Mouse (Mus musculus) limb, embryonic 13.5 days (tissue): Measurements from ENCODE around the gene 1700016C15Rik. TPM values are rescaled to one million over a fixed set of nuclear protein-coding genes. Genes with fewer than 3 reads are reported as not detected.
A peak's percentile ranks its signal among the peaks of the same experiment; 100 is the strongest.

ENCODE experiments used
- ATAC-seq: fragments of 200-750 bp; cut with Nextera tagmentation; 2 replicates; pipeline ENCODE4 v1.8.0; 2017; ENCODE audit warnings: low read depth, moderate number of reproducible peaks, moderate TSS enrichment; ENCODE audit not compliant: low FRiP score
- H3K27ac ChIP-seq: fragments of 300-500 bp; sonication (generic); 2 replicates; pipeline ENCODE4 v1.5.1; 2015; ENCODE audit warnings: inconsistent platforms, mild to moderate bottlenecking, moderate library complexity
- H3K27me3 ChIP-seq: fragments of 300-500 bp; sonication (generic); 2 replicates; pipeline ENCODE4 v1.6.1; 2015; ENCODE audit warnings: mild to moderate bottlenecking, inconsistent platforms
- H3K36me3 ChIP-seq: fragments of 300-500 bp; sonication (generic); 2 replicates; pipeline ENCODE4 v1.6.1; 2015; ENCODE audit warnings: inconsistent platforms, mild to moderate bottlenecking, moderate library complexity
- H3K4me1 ChIP-seq: fragments of 300-500 bp; sonication (generic); 2 replicates; pipeline ENCODE4 v1.6.1; 2015; ENCODE audit warnings: inconsistent platforms
- H3K4me2 ChIP-seq: fragments of 300-500 bp; sonication (generic); replicated peaks from 2 replicates; pipeline ENCODE4 v1.6.1; 2015; ENCODE audit warnings: inconsistent platforms, mild to moderate bottlenecking, moderate library complexity
- H3K4me3 ChIP-seq: fragments of 300-500 bp; sonication (generic); 2 replicates; pipeline ENCODE4 v1.5.1; 2015; ENCODE audit warnings: moderate library complexity, mild to moderate bottlenecking, inconsistent platforms
- H3K9ac ChIP-seq: fragments of 300-500 bp; sonication (generic); 2 replicates; pipeline ENCODE4 v1.6.1; 2015; ENCODE audit warnings: mild to moderate bottlenecking, inconsistent platforms
- H3K9me3 ChIP-seq: fragments of 300-500 bp; sonication (generic); 2 replicates; pipeline ENCODE4 v1.6.1; 2016; ENCODE audit warnings: inconsistent platforms
- WGBS: fragments of 180-500 bp; shearing (Covaris S2); methylation state at CpG from one replicate; pipeline ENCODE4 v1.1.7; 2015; 5-methylcytosine and 5-hydroxymethylcytosine counted together
- polyA plus RNA-seq: library from polyadenylated mRNA; unstranded; fragments of >200 nt; fragmentation: Nextera tagmentation; extraction: Ambion mirVana; gene quantifications from 2 replicates; pipeline ENCODE4 v1.2.1, GENCODE M21; 2015

Gene 1700016C15Rik
- polyA plus RNA-seq, 1 experiment from 2014 or later, result not detected

DNA sequence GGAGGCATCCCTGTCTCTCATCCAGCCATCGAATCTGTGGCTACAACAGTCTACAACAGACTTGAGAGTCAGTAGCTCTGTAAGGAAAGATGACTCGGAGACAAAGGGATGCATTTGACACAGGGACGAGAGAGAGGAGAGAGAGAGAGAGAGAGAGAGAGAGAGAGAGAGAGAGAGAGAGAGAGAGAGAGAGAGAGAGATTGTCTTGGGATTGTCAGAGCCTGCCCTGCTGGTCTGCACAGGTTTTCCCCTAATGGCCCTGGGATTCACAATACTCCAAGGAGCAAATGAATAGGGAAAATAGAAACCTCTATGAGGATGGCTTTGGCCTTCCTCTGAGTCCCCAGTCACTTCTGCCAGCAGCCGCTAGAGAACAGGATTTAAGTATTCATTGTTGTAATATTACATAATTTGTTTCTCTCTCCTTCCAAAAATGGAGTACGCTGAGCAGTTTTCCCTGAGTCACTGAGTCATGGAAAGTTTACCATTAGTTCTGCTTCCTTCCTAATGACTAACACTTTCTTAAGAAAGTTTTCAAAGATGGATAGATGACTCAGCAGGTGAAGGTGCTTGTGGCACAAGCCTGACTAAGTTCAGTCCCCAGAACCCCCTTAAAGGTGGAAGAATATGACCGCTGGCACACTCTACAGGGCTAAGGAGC lies 26.3 kb upstream of the 1700016C15Rik start:
- Histone ChIP-seq H3K4me1 (peaks cover 6% of the 10 kb centered on the region; the same call in 1 of the 2 replicates), H3K36me3 (no peaks in the 10 kb centered on the region), H3K27me3 (no peaks in the 10 kb centered on the region), H3K9me3 (no peaks in the 10 kb centered on the region), H3K9ac (peak overlapping the region; percentile 65; the same call in 1 of the 2 replicates), H3K4me2 (peak overlapping the region; percentile 80), H3K27ac (no peak overlapping the region), H3K4me3 (peak overlapping the region; percentile 51; the same call in 1 of the 2 replicates)
- no peak for ATAC-seq
- 44% methylated on average over 6 of the region's 6 CpGs for WGBS

DNA sequence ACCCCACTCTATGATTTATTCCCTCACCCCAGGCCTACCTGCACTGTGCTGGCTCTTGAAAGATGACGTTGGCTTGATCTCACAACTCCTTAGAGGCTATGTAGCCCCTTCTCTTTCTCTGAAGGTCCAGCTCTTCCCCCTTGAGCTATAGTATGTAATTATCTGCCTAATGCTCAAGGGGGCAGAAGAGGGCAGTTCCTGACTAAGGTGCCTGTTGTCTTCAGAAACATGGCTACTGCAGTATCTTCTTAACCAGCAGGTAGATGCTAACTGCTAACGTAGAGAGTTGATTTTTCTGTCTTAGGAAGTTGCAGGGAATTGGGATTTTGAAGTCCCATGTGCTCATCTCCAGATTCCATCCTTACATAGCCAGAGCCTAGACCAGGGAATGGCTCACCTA lies 24.4 kb upstream of the 1700016C15Rik start:
- Histone ChIP-seq H3K4me3 (no peak overlapping the region), H3K27ac (no peak overlapping the region), H3K4me1 (peaks cover 8% of the 10 kb centered on the region; the same call in 1 of the 2 replicates), H3K4me2 (no peak overlapping the region), H3K9ac (no peak overlapping the region), H3K9me3 (peaks cover 6% of the 10 kb centered on the region; the same call in 1 of the 2 replicates), H3K27me3 (no peaks in the 10 kb centered on the region), H3K36me3 (peaks cover 4% of the 10 kb centered on the region; the same call in 1 of the 2 replicates)
- ATAC-seq, result no peak
- 36% methylated on average over 2 of the region's 2 CpGs for WGBS

DNA sequence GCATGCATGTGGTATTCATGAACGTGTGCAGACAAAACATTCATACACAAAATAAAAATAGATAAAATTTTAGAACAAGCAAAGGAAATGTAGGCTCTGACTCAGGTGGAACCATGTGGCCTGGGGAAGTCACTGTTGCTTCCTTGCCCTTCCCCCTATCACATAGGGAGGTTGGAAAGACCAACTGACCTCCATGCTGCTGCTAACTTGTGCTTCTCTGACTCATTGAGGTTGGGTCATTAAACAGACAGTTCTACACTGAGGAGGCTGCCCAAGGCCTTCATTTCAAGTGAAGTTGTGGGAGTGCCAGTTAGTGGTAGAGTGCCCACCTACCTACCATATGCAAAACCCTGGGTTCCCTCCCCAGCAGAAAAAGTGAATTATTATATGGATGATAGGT lies 22.0 kb upstream of the 1700016C15Rik start:
- Histone ChIP-seq H3K4me2 (no peak overlapping the region), H3K36me3 (peaks cover 4% of the 10 kb centered on the region; the same call in 1 of the 2 replicates), H3K9me3 (peaks cover 7% of the 10 kb centered on the region; the same call in 1 of the 2 replicates), H3K4me3 (no peak overlapping the region), H3K4me1 (peaks cover 3% of the 10 kb centered on the region; the same call in 1 of the 2 replicates), H3K27me3 (no peaks in the 10 kb centered on the region), H3K9ac (no peak overlapping the region), H3K27ac (no peak overlapping the region)
- no peak for ATAC-seq
- 91% methylated on average over 1 of the region's 1 CpGs for WGBS

DNA sequence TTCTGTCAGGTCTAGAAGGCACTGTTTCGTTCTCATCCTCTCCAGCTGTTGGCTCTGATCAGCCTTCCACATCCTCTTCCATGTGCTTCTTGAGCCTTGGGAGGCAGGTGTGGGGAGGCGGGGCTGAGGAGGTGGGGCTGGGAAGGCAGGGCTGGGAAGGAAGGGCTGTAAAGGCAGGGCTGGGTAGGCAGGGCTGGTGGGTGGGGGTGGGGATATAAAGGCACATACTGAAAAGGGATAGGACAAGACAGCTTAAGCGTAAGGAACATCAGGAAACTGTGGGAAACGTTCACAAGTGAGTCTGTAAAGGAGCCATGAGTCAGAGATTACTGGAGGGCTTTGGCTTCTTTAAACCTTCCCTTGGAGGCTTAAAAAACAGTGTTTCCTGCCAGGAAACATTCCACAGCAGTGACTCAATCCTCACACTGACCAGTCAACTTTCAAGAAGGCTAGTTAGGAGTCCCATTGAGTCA lies 21.0 kb upstream of the 1700016C15Rik start:
- WGBS, result 44% methylated on average over 4 of the region's 4 CpGs
- peak; percentile 80 for ATAC-seq

DNA sequence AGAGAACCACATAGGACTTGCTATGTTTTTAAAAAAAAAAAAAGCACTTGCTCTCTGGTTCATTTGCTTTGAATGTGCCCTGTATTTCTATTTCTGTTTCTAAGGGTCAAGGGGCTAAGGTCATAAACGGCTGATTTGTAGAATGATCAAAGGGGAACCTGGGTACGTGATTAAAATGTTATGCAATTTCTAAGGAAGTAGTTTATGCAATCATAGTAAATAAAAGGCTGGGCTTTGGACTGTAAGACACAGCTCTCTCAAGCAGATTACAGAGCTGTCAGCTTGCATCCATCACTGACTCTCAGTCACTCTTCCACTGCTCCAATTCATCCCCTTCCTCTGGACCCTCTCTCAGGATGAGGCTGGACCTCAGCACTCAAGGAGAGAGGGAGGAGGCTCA lies 18.6 kb upstream of the 1700016C15Rik start:
- peaks cover 11% of the 10 kb centered on the region; the same call in 1 of the 2 replicates for H3K9me3 ChIP-seq
- H3K4me1 ChIP-seq, result peaks cover 3% of the 10 kb centered on the region; the same call in 1 of the 2 replicates
- no peak for ATAC-seq
- no peak overlapping the region for H3K9ac ChIP-seq
- H3K27ac ChIP-seq, result no peak overlapping the region
- no peaks in the 10 kb centered on the region for H3K27me3 ChIP-seq
- H3K36me3 ChIP-seq, result peaks cover 4% of the 10 kb centered on the region; the same call in 1 of the 2 replicates
- H3K4me2 ChIP-seq, result no peak overlapping the region
- no peak overlapping the region for H3K4me3 ChIP-seq
- 64% methylated on average over 2 of the region's 2 CpGs for WGBS

More for the DNA sequence above, 21.0 kb upstream of the 1700016C15Rik start:
- Histone ChIP-seq H3K9ac (no peak overlapping the region), H3K4me2 (no peak overlapping the region), H3K36me3 (peaks cover 4% of the 10 kb centered on the region; the same call in 1 of the 2 replicates), H3K27ac (no peak overlapping the region), H3K4me3 (no peak overlapping the region), H3K9me3 (peaks cover 11% of the 10 kb centered on the region; the same call in 1 of the 2 replicates), H3K4me1 (peaks cover 3% of the 10 kb centered on the region; the same call in 1 of the 2 replicates), H3K27me3 (no peaks in the 10 kb centered on the region)

DNA sequence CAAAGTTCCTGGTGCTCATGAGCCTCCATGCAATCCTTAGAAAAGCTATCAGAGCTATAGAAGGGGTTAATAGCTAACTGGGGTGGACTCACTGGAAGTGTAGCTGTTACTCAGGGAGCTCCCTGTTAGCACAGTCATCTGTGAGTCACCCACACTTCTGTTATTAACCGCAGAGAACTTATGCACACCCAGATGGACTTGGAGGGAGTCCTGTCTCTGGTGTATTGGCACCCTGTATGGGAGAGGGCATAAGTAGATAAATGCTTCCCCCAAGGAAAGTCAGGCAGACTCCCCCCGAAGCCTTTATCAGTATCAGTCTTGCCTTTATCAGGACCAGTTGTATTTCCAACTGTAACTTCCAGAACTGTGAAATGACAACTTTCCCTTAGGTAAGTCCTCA lies 18.2 kb upstream of the 1700016C15Rik start:
- H3K36me3 ChIP-seq, result peaks cover 4% of the 10 kb centered on the region; the same call in 1 of the 2 replicates
- H3K27me3 ChIP-seq, result no peaks in the 10 kb centered on the region
- H3K27ac ChIP-seq, result no peak overlapping the region
- 88% methylated on average over 2 of the region's 2 CpGs for WGBS
- no peak for ATAC-seq
- H3K9ac ChIP-seq, result no peak overlapping the region
- no peak overlapping the region for H3K4me3 ChIP-seq
- peaks cover 11% of the 10 kb centered on the region; the same call in 1 of the 2 replicates for H3K9me3 ChIP-seq
- H3K4me2 ChIP-seq, result no peak overlapping the region
- H3K4me1 ChIP-seq, result peaks cover 3% of the 10 kb centered on the region; the same call in 1 of the 2 replicates

DNA sequence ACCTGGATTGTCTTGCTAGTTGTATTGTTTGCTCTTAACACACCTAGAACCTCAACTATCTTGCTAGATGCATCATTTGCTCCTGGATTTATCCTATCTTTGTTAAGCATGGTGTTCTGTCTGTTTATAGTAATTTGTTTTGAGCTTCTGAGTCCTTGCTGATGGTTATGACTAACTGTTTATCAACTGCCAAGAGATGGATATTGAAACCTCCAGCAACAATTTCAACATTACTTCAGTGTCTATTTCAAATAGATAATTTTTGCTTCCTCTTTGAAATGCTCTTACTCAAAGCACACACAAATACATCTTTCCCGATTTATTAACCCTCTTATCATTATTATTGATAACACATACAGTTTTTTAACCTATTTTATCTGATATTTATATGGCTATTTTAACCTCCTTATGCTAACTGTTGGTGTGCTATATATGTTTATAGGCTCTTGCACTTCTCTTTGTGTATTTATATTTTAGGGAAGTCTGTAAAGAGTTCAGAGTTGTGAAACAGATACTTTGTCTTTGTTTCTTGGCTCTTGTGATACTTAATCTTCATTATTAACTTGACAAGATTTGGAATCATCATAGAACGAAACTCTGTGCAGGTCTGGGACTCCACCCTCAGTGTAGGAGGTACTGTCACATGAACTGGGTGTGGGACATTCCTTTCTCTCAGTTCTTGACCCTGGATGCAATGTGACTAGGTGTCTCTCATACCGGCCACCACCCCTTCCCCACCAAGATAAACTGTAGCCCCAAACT lies 15.8 kb upstream of the 1700016C15Rik start:
- 81% methylated on average over 3 of the region's 3 CpGs for WGBS
- Histone ChIP-seq H3K9ac (no peak overlapping the region), H3K27me3 (no peaks in the 10 kb centered on the region), H3K4me2 (no peak overlapping the region), H3K9me3 (peaks cover 11% of the 10 kb centered on the region; the same call in 1 of the 2 replicates), H3K4me1 (no peaks in the 10 kb centered on the region), H3K4me3 (no peak overlapping the region), H3K36me3 (peaks cover 4% of the 10 kb centered on the region; the same call in 1 of the 2 replicates), H3K27ac (no peak overlapping the region)
- ATAC-seq, result no peak

DNA sequence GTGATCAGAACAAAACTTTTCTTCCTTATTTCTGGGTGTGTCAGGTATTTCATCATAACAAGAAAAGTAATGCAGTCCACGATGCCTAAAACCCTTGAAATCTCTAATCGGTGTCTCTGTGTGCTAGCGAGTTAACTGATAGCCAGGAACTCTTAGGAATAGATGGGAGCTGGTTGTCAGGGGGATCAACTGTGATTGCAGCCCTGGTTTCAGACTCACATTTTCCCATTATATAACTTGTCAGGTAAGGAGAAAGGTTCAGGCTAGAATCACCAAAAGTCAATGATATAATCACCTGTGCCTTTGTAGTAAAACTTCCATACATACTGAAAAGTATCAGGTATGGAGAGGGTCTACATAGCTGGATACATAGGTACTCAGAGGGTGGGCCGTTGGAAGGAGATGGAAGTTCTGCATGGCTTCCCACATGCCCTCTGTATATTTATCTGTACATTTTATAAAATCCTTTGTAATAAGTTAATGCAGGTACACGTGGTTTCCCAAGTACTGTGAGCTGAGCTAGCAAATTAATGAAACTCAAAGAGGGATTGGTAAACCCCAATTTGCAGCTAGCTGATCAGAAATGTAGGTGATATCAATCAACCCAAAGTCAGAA lies 15.1 kb upstream of the 1700016C15Rik start:
- no peak for ATAC-seq
- 88% methylated on average over 5 of the region's 5 CpGs for WGBS
- Histone ChIP-seq H3K4me3 (no peak overlapping the region), H3K4me2 (no peak overlapping the region), H3K9ac (no peak overlapping the region), H3K27ac (no peak overlapping the region), H3K9me3 (peaks cover 11% of the 10 kb centered on the region; the same call in 1 of the 2 replicates), H3K27me3 (no peaks in the 10 kb centered on the region), H3K4me1 (no peaks in the 10 kb centered on the region), H3K36me3 (peaks cover 4% of the 10 kb centered on the region; the same call in 1 of the 2 replicates)

DNA sequence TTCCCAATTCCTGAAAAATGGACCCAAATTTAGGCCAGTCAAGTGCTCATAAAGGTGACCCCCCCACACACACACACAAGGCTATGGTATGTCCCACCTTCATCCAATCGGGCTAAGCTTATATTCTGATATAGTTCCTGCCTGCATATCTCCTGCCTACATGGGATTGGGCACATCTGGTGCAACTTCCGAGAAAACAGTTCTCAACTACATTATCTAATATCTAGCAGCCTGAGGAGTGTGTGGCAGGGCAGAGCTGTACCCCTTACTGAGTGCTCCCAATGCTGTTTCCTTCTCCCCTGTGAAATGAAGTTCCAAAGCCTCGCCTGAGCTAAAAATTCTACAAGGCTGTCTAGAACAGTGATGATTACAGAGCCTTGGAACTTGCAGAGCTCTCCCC lies 13.2 kb upstream of the 1700016C15Rik start:
- H3K9me3 ChIP-seq, result 0 out of 2 replicates have a peak, but pooled peaks cover 5% of the 10 kb centered on the region
- no peak overlapping the region for H3K9ac ChIP-seq
- H3K27ac ChIP-seq, result no peak overlapping the region
- no peaks in the 10 kb centered on the region for H3K27me3 ChIP-seq
- WGBS, result 77% methylated on average over 3 of the region's 3 CpGs
- H3K36me3 ChIP-seq, result no peaks in the 10 kb centered on the region
- no peaks in the 10 kb centered on the region for H3K4me1 ChIP-seq
- no peak overlapping the region for H3K4me3 ChIP-seq
- no peak overlapping the region for H3K4me2 ChIP-seq
- ATAC-seq, result no peak

DNA sequence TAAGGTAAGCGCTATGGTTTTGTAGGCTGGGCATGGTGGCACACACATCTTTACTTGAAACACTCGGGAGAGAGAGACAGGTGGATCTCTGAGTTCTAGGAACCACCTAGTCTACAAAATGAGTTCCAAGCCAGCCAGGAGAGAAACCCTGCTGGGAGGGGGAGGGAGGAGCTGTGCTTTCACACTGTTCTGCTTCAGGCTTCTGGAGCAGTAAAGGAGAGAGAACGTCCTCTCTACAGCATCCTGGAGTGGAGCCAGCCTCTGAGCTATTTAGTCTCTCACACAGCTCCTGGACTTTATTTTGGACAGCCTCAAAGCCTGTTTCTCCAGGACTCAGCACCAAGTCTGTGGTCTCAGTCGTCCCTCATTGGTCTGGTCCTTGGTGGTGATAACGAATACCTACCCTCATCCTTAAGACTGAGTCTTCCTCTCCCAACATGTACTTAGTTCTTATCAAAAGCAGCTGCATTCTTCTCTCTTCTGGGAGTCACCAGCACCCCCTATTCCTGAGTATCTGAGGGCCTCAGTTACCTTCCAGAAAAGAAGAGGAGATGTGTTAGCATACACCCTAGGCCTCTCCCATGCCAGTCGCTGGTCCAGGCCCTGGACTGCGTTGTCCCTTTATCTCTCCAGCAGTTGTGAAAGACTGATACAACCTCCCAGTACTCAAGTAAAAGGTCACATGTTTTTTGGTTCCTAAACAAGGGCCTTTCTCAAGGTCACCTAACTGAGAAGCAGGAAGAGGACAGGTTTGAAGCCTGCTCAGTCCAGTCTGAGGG lies 12.4 kb upstream of the 1700016C15Rik start:
- ATAC-seq, result no peak
- Histone ChIP-seq H3K27me3 (no peaks in the 10 kb centered on the region), H3K27ac (no peak overlapping the region), H3K9ac (no peak overlapping the region), H3K4me1 (no peaks in the 10 kb centered on the region), H3K9me3 (0 out of 2 replicates have a peak, but pooled peaks cover 5% of the 10 kb centered on the region), H3K4me2 (no peak overlapping the region), H3K36me3 (no peaks in the 10 kb centered on the region), H3K4me3 (no peak overlapping the region)
- 67% methylated on average over 7 of the region's 7 CpGs for WGBS

DNA sequence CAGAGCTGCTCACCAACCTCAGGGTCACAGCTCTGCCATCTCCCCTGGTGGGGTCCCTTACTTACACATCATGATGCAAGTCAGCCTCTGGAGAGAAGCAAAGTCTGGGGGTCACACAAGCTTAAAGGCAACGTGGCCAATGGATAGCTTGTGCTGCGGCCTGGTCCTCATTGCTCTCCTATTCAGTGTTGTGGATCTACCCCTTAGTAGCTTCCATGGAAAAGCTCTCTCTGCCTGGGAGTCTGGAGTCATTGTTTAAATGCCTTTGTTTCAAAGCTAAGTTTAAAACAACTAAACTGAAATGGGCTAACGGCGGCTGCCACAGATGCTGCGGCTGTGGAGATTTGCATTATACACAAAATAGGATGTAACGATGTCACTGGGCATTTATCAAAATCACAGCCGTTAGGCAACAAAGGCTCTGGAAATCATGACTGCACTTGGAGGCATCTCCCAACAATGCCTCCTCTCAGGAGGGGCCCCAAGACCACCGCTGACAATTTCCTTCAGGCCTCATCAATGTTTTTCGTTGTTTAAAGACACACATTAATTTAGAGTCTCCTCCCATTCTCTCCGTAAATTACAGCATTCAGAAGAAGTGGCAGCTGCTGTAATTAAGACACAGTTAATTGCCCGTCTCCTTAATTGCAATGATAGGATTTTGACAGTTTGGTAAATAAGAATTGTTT lies 11.1 kb upstream of the 1700016C15Rik start:
- Histone ChIP-seq H3K9me3 (no peaks in the 10 kb centered on the region), H3K27me3 (no peaks in the 10 kb centered on the region)

More for the DNA sequence above, 11.1 kb upstream of the 1700016C15Rik start:
- Histone ChIP-seq H3K9ac (no peak overlapping the region), H3K4me1 (no peaks in the 10 kb centered on the region), H3K27ac (no peak overlapping the region), H3K4me2 (no peak overlapping the region), H3K4me3 (no peak overlapping the region), H3K36me3 (no peaks in the 10 kb centered on the region)
- ATAC-seq, result no peak
- WGBS, result 70% methylated on average over 11 of the region's 11 CpGs
